Mouse (Mus musculus): ENCODE results near the gene Pqlc2.

DNA sequence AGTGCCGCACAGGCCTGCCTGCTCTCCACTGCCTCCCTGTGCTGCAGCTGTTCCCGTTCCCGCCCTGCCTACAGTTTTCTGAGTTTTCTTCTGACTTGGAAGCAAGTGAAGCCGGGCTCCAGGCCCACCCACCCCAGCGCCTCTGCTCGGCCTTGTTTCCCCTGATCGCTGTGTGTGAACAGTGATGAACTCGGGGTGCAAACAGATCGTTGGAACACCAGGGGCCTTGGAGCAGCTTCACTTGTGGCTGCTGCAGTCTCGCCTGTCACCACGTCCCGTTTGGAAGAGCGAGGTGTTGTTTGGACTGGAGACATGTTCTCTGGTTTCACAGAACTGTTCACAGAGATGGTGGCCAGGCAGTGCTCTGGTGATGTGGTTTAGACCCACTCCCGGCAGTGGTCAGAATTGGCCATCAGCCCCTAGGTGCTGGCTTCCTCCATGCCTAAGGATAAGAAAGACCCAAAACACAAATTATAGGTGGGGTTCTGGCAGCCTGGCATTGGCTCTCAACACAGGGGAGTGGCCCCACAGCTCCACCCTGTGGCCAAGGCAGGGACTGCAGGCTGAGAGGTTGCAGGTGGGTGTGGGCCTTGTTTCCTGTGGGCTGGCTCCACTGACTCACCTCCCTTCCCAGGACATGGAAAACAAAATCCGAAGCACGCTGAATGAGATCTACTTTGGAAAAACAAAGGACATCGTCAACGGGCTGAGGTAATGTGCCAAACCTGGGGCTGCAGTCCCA is 23.2 kb downstream of the Pqlc2 start:
- TF ChIP-seq POLR2A (IDR thresholded peaks at IDR 0.05; ENCODE audit: borderline replicate concordance, control insufficient read depth, low read depth, low read length) (0 out of 2 replicates have a peak, but pooled peaks have one; percentile 11), CTCF (IDR thresholded peaks at IDR 0.05; ENCODE audit: control insufficient read depth, insufficient read depth, low read length) (peak; percentile 95)
